Mouse (Mus musculus) left cerebral cortex, adult 18-20 months (tissue): ENCODE measurements at regions not wholly inside any gene's neighbourhood (a gene's known extent, or its start where the extent isn't known, plus 50 kb on each side); places are given as distances from the start of the nearest gene placed in this dataset.

Experiments used
- DNase-seq, 2 experiments: peaks; one replicate each; pipeline ENCODE4 v3.0.0; 2021 to 2022; ENCODE audit warnings: low spot score in 2 of 2, mixed read lengths in 1 of 2

- DNase-seq: no peak
Measured at GRCm38 (mm10) chr15:87089827-87090226, 454.3 kb upstream of the Fam19a5 start.

- DNase-seq: no peak
Measured at GRCm38 (mm10) chr15:87091048-87091777, 452.9 kb upstream of the Fam19a5 start.

- no peak for DNase-seq
Measured at GRCm38 (mm10) chr15:87097206-87097605, 446.9 kb upstream of the Fam19a5 start.

GRCm38 (mm10) chr15:87101146-87101545 lies 443.0 kb upstream of the Fam19a5 start:
- DNase-seq: no peak

- DNase-seq: no peak
Measured at GRCm38 (mm10) chr15:87102211-87102610, 441.9 kb upstream of the Fam19a5 start.

GRCm38 (mm10) chr15:87105951-87106350 lies 438.1 kb upstream of the Fam19a5 start:
- no peak for DNase-seq

- no peak for DNase-seq
Measured at GRCm38 (mm10) chr15:87107701-87108100, 436.4 kb upstream of the Fam19a5 start.

GRCm38 (mm10) chr15:87108411-87108810 lies 435.7 kb upstream of the Fam19a5 start:
- no peak for DNase-seq

GRCm38 (mm10) chr15:87122656-87123055 lies 421.4 kb upstream of the Fam19a5 start:
- DNase-seq: no peak

GRCm38 (mm10) chr15:87125427-87126148 lies 418.5 kb upstream of the Fam19a5 start:
- DNase-seq: peak in 1 of 2 experiments; percentile 2

- no peak for DNase-seq
Measured at GRCm38 (mm10) chr15:87138870-87139269, 405.2 kb upstream of the Fam19a5 start.

GRCm38 (mm10) chr15:87169136-87169535 lies 375.0 kb upstream of the Fam19a5 start:
- no peak for DNase-seq

- no peak for DNase-seq
Measured at GRCm38 (mm10) chr15:87170890-87171289, 373.2 kb upstream of the Fam19a5 start.

GRCm38 (mm10) chr15:87173096-87173495 lies 371.0 kb upstream of the Fam19a5 start:
- DNase-seq: no peak

- DNase-seq: no peak
Measured at GRCm38 (mm10) chr15:87178646-87179045, 365.5 kb upstream of the Fam19a5 start.

- DNase-seq: no peak
Measured at GRCm38 (mm10) chr15:87180836-87181235, 363.3 kb upstream of the Fam19a5 start.

- no peak for DNase-seq
Measured at GRCm38 (mm10) chr15:87184248-87184647, 359.9 kb upstream of the Fam19a5 start.

GRCm38 (mm10) chr15:87188816-87189455 lies 355.2 kb upstream of the Fam19a5 start:
- DNase-seq: no peak

- DNase-seq: no peak
Measured at GRCm38 (mm10) chr15:87191901-87192300, 352.2 kb upstream of the Fam19a5 start.

GRCm38 (mm10) chr15:87196306-87196893 lies 347.7 kb upstream of the Fam19a5 start:
- DNase-seq: no peak

- DNase-seq: no peak
Measured at GRCm38 (mm10) chr15:87199641-87200040, 344.5 kb upstream of the Fam19a5 start.
